Mouse (Mus musculus) E14TG2a.4 (cell line): ENCODE data around the gene Plcb4.

Experiments used
- CTCF ChIP-seq: conservative IDR thresholded peaks from 2 replicates; pipeline ENCODE4 v1.5.1; 2014; ENCODE audit warnings: low read length
- POU5F1 ChIP-seq: IDR thresholded peaks from 2 replicates; pipeline ENCODE4 v1.6.1; 2014; ENCODE audit warnings: low read length, borderline replicate concordance

DNA sequence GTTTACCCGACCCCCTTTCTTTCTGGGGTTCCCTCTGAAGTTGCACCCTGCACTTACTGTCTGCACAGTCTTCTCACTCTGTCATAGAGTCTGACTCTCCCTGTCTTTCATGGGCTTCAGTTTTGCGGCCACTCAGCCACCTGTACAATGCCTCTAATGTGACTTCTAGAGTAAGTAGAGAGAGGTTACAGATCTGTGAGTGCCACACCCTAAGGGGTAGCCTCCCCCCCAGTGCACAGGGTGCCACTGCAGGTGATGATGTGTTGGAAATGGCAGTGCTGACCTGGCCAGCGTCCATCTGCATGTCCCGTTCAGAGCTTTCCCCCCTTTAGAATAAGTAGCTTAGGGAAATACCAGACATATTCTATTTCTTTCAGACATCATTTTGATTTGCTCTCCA, 336.4 kb downstream of the Plcb4 start:
- TF ChIP-seq CTCF (no peak), POU5F1 (no peak)
